Mouse (Mus musculus) C2C12 (cell line): ENCODE measurements around the gene Armh3.

Experiments used
- CTCF ChIP-seq: IDR thresholded peaks from one replicate; pipeline ENCODE4 v1.5.1; 2011; ENCODE audit not compliant: control insufficient read depth, insufficient read depth, insufficient read length
- FOSL1 ChIP-seq: IDR thresholded peaks from one replicate; pipeline ENCODE4 v1.8.0; 2011; ENCODE audit warnings: mild to moderate bottlenecking, low read length; ENCODE audit not compliant: poor library complexity, insufficient read depth, severe bottlenecking
- MAX ChIP-seq: IDR thresholded peaks from one replicate; pipeline ENCODE4 v1.6.1; 2011; ENCODE audit warnings: mild to moderate bottlenecking, control low read depth
- USF1 ChIP-seq: IDR thresholded peaks from one replicate; pipeline ENCODE4 v1.6.1; 2011; ENCODE audit warnings: low read depth, mild to moderate bottlenecking, control low read depth, moderate library complexity

DNA sequence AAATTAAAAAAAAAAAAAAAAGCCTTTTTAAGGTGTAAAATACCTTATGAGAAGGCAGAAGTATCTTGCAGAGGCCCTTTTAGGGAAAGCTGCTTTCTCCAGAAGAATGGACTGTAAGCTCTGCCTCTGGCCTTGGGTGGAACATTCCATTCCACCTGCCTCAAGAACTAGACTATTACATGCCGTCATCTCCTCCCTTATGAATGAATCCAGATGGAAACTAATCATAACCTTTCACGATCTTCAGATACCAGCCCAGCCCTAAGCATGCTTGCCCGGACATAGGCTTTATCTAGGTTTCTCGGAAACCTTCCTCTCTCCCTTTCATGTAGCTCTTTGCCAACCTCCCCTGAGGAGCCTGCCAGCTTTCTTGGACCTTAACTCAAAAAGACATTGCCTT lies 210.0 kb downstream of the Armh3 start:
- no peak for TF ChIP-seq USF1
- no peak for TF ChIP-seq MAX
- TF ChIP-seq CTCF = no peak
- no peak for TF ChIP-seq FOSL1
